In genomic region chr2:160298586-160298985, GRCm38 (mm10) we compare ENCODE assay signal across 26 mouse cellular contexts. TPM values are rescaled to one million over a fixed set of nuclear protein-coding genes. Genes with fewer than 3 reads are reported as not detected.
DNase-seq lines count a peak whose midpoint lies in the region; ATAC-seq lines count a peak whose summit lies in the region.
"Had no signal": no experiment of that assay in that cellular context is flagged by ENCODE, and none has a peak within 500 bp of the region (broad histone marks: within the 10 kb centered on the region; RNA-seq: fewer than 3 reads in every experiment).

No protein-coding gene starts in this region.

- no peak for ATAC-seq in kidney, embryonic 16.5 days (ENCODE audit: low FRiP score, low TSS enrichment)
- ATAC-seq: CD4-positive, CD25-positive, alpha-beta regulatory T cell, adult 4 months; forebrain, embryonic 13.5 days; forebrain, embryonic 16.5 days had no signal

- H3K4me2 ChIP-seq in kidney, embryonic 16.5 days (replicated peaks; ENCODE audit: low read depth, low read length) = no peak overlapping the region
- H3K4me2 ChIP-seq: forebrain, embryonic 13.5 days; heart, embryonic 13.5 days; hindbrain, embryonic 12.5 days; hindbrain, embryonic 15.5 days had no signal

- H3K27ac ChIP-seq in kidney, embryonic 16.5 days (ENCODE audit: low read length) = no peak overlapping the region
- H3K27ac ChIP-seq: forebrain, embryonic 10.5 days; forebrain, embryonic 13.5 days; gastrocnemius, adult 2 months; heart, adult 2 months; heart, embryonic 10.5 days; heart, embryonic 13.5 days; hindbrain, embryonic 12.5 days; hindbrain, embryonic 15.5 days had no signal

- no peak overlapping the region for H3K4me3 ChIP-seq in kidney, embryonic 16.5 days (ENCODE audit: low read length)
- H3K4me3 ChIP-seq: forebrain, embryonic 10.5 days; forebrain, embryonic 13.5 days; gastrocnemius, adult 2 months; heart, adult 2 months; heart, embryonic 10.5 days; heart, embryonic 13.5 days; hindbrain, embryonic 12.5 days; hindbrain, embryonic 15.5 days had no signal

- DNase-seq in kidney, adult 18-20 months = peak; percentile 27
- peak; percentile 33 for DNase-seq in kidney, adult 9 months
- peak; percentile 36 for DNase-seq in kidney, postnatal 14 days
- DNase-seq in thymus, postnatal 0 days (ENCODE audit: low spot score) = no peak
- DNase-seq in adrenal gland, adult (ENCODE audit: inconsistent age in 2 of 2, low spot score in 1 of 2) = no peak
- DNase-seq: adrenal gland, adult 8-10 months; adrenal gland, postnatal 25 days; cerebellum, adult 11-12 months; cerebellum, adult 9-10 months; cerebellum, postnatal 14 days; gastrocnemius, adult 2 months; gastrocnemius, postnatal 14 days; heart, adult 2 months; heart, postnatal 14 days had no signal

- no peak overlapping the region for H3K9ac ChIP-seq in kidney, embryonic 16.5 days (replicated peaks; ENCODE audit: low read length)
- H3K9ac ChIP-seq: forebrain, embryonic 13.5 days; heart, embryonic 13.5 days; hindbrain, embryonic 12.5 days; hindbrain, embryonic 15.5 days had no signal

- no peaks in the 10 kb centered on the region for H3K4me1 ChIP-seq in kidney, embryonic 16.5 days (ENCODE audit: insufficient read depth, low read length)
- H3K4me1 ChIP-seq: forebrain, embryonic 10.5 days; forebrain, embryonic 13.5 days; heart, embryonic 10.5 days; heart, embryonic 13.5 days; hindbrain, embryonic 12.5 days; hindbrain, embryonic 15.5 days had no signal

- no peaks in the 10 kb centered on the region for H3K9me3 ChIP-seq in kidney, embryonic 16.5 days (ENCODE audit: low read length)
- H3K9me3 ChIP-seq: forebrain, embryonic 10.5 days; forebrain, embryonic 13.5 days; heart, embryonic 10.5 days; heart, embryonic 13.5 days; hindbrain, embryonic 12.5 days; hindbrain, embryonic 15.5 days had no signal

- H3K27me3 ChIP-seq in kidney, embryonic 16.5 days (ENCODE audit: insufficient read depth, low read length) = no peaks in the 10 kb centered on the region
- H3K27me3 ChIP-seq: forebrain, embryonic 13.5 days; hindbrain, embryonic 12.5 days; hindbrain, embryonic 15.5 days had no signal

- no peaks in the 10 kb centered on the region for H3K36me3 ChIP-seq in kidney, embryonic 16.5 days (ENCODE audit: insufficient read depth, low read length)
- H3K36me3 ChIP-seq: forebrain, embryonic 10.5 days; heart, embryonic 10.5 days; heart, embryonic 13.5 days; hindbrain, embryonic 12.5 days; hindbrain, embryonic 15.5 days had no signal

RNA-seq across cellular contexts. Expression of gene Gm826, which starts 35.4 kb away (rescaled TPM):
- polyA plus RNA-seq in kidney, embryonic 16.5 days (2015; fragmentation: Nextera tagmentation; extraction: Ambion mirVana) = 0.67 and 0.91 TPM in 2 replicates
- polyA plus RNA-seq in thymus, postnatal 0 days (2015; fragmentation: Nextera tagmentation; extraction: Ambion mirVana) = 0.75 and 1.7 TPM in 2 replicates
- polyA plus RNA-seq: brain, embryonic 14.5 days; CD4-positive, CD25-positive, alpha-beta regulatory T cell, adult 4 months; embryonic facial prominence, embryonic 11.5 days; forebrain, embryonic 10.5 days; forebrain, embryonic 13.5 days; forebrain, embryonic 16.5 days; gonadal fat pad, adult 2 months; hindbrain, embryonic 12.5 days; hindbrain, embryonic 15.5 days had no signal

Comparison
In these comparisons a context has a peak if more than half of its experiments do, and no peak if none do; other contexts are left out.
1. DNase-seq: peak in kidney, adult 18-20 months (single experiment), kidney, adult 9 months (single experiment) and kidney, postnatal 14 days (single experiment); none in thymus, postnatal 0 days (single experiment) and adrenal gland, adult (0 of 2).